Mouse (Mus musculus): ENCODE results near the gene Padi1. TPM values are rescaled to one million over a fixed set of nuclear protein-coding genes. Genes with fewer than 3 reads are reported as not detected.

Padi1 gene
- total RNA-seq, 2 experiments from 2014 or later: not detected

DNA sequence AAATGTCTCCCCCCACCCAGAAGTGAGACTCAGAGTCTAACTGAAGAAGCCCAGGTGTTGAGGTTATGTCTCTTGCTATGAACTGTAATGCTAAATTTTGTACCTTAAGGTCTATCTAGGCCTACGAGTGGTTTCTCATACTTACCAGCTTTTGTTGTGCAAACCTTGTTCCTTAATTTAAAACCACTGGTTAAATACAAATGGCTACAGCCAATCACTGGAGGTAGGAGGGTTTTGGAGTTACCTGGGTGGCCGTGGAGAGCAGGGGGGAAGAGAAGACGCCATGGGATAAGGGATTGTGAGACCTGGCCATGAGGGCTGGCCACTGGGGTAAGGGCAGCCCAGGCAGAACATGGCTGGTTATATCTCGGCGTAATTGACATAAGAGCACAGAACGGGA, 57.3 kb downstream of the Padi1 start:
- no peak for DNase-seq (ENCODE audit: low spot score in 2 of 2)

GRCm38 (mm10) chr4:140787414-140787813, 58.2 kb downstream of the Padi1 start:
- DNase-seq (ENCODE audit: low spot score in 2 of 2): no peak

GRCm38 (mm10) chr4:140785217-140785616, 60.4 kb downstream of the Padi1 start:
- no peak for DNase-seq (ENCODE audit: low spot score in 2 of 2)

- no peak for DNase-seq (ENCODE audit: low spot score in 2 of 2)
These were observed 61.2 kb downstream of the Padi1 start for GRCm38 (mm10) chr4:140784292-140784945.

GRCm38 (mm10) chr4:140782821-140783220, 62.8 kb downstream of the Padi1 start:
- DNase-seq (ENCODE audit: low spot score in 2 of 2): no peak

GRCm38 (mm10) chr4:140780507-140780906, 65.1 kb downstream of the Padi1 start:
- DNase-seq (ENCODE audit: low spot score in 2 of 2): no peak

- no peak for DNase-seq (ENCODE audit: low spot score in 2 of 2)
These were observed 65.7 kb downstream of the Padi1 start for GRCm38 (mm10) chr4:140779803-140780397.

DNA sequence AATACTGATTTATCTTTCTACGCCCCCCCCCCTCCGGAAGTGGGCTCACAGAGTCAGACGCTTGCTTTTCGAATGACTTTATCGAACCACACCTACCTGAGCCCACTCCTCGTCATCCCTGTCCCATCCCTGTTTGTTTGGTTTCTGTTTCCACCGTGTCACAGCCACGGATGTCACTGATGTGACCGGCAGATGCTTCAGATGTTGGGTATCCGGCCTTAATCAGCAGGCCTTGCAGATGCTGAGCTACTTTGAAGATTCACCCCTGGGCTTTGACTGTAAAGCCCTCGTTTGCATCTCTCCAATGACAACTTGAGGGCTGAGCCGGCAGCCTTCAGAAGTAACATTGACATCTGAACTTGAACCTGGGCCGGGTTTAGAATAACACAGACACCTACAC, 69.0 kb downstream of the Padi1 start:
- no peak for DNase-seq (ENCODE audit: low spot score in 2 of 2)

DNA sequence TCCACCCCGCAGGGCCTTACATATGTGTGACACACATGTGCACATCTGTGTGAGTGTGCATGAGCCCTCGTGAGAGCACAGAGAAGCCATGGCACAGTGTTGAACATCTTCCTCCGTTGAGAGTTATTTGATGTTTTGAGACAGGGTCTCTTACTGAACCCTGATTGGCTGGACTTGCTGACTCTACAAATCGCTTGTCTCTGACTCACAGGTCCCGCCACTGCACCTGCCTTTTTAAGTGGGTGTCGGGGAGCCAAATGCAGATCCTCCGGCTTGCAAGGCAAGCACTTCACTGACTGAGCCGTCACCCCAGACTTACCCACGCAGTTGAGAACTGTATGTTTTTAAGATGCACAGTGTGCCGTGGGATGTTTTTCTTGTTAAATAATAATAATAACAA, 69.7 kb downstream of the Padi1 start:
- no peak for DNase-seq (ENCODE audit: low spot score in 2 of 2)

- DNase-seq (ENCODE audit: low spot score in 2 of 2): no peak
These were observed 70.7 kb downstream of the Padi1 start for GRCm38 (mm10) chr4:140774893-140775292.

DNA sequence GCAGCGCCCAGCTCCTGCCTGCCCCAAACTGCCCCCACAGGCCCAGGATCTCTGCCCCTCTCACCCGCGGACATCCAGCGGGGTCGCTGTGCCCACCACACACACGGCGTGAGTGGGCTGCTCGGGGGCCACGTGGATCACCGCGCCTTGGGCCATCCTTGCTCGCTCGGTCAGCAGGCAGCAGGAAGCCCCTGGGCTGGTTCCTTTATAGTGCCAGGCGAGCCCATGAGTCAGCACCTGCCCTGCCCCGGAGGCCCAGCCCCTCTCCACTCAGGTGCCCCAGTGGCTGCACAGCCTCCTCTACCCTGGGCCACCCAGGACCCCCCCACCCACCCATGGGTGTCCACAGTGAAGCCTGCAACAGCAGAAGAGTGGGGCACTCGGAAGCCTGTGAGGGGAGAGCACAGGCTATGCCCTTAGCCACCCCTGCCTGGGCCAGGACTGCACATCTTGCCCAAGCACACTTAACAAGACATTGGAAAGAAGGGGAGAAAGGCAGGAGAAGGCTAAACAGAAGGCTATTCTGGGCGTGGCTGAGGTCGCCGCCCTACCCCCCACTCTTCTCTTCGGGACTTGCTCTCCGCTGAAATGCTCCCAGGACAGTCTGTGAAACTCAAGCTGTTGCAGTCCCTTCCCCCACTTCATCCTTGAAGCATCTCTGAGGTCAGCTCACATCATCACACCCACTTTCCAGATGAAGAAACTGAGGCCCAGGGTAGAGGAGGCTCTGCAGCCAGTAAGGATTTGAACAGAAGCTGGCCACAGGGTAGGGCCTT, 71.4 kb downstream of the Padi1 start, which contains the start of gene Padi4:
Gene Padi4, minus strand, starts transcription at position 212 of the 776 bp plus-strand sequence.
- DNase-seq (ENCODE audit: low spot score in 2 of 2): no peak

- no peak for DNase-seq (ENCODE audit: low spot score in 2 of 2)
These were observed 74.5 kb downstream of the Padi1 start for GRCm38 (mm10) chr4:140771091-140771490.

DNA sequence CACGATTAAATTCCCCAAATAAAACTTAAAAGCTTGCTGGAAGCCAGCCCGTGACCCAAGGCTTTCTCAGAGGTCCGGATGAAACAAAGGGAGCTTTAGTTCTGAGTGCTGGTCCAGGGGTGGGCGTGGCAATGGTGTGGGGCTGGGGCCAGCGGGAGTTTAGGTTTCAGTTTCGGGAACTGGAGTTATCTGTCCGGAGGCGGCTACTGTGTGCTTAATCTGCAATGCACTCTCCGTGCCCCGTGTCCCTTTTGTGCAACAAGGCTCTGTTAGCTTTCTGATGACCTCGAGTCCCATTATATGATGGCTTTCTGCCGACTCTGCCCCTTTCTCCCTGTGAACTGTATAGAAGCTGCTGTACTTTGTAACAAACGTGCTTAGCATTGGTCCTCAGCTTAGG, 75.1 kb downstream of the Padi1 start:
- DNase-seq (ENCODE audit: low spot score in 2 of 2): peak in 1 of 2 experiments; percentile 62

- no peak for DNase-seq (ENCODE audit: low spot score in 2 of 2)
These were observed 76.6 kb downstream of the Padi1 start for GRCm38 (mm10) chr4:140768973-140769372.

GRCm38 (mm10) chr4:140765936-140766335, 79.6 kb downstream of the Padi1 start:
- no peak for DNase-seq (ENCODE audit: low spot score in 2 of 2)

DNA sequence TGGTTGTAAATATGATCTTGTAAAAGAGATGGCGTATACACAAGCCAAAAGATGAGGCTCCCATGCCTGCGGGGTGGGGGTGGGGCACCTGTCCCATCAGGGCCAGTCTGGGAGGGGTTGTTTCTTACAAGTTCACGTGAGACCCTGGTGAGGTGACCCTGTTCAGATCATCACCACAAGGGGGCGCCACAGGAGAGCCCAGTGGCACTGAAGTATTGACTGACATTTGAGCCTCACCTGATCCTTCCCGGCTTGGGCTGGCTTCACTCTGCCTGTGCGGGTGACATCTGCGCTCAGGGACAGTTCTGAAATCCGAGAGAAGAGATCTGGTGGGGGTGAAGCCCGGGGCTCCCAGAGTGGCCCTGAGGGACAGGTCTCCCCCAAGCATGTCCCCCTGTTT, 82.4 kb downstream of the Padi1 start:
- peak; percentile 44 to 51 for DNase-seq (ENCODE audit: low spot score in 2 of 2)

Other genes starting within 250 kb of the Padi1 start
- 10 to 100 TPM; 53.6 to 54.6 TPM for gene Arhgef10l, start 179.8 kb downstream of the Padi1 start, total RNA-seq (2021)
- gene Rcc2, start 145.2 kb downstream of the Padi1 start, total RNA-seq (2021): 10 to 100 TPM; 43.3 to 44.1 TPM
- gene Padi6, start 103.1 kb downstream of the Padi1 start, total RNA-seq (2021): under 1 TPM in 1 of 2 experiments, not detected in 1; 0.10 TPM
- gene Padi4, start 71.5 kb downstream of the Padi1 start, total RNA-seq (2021): under 1 TPM; 0.29 to 0.52 TPM
- gene Padi3, start 35.1 kb downstream of the Padi1 start, total RNA-seq (2021): under 1 TPM; 0.15 to 0.18 TPM
- 10 to 100 TPM; 73.9 to 78.5 TPM for gene Padi2, start 60.6 kb upstream of the Padi1 start, total RNA-seq (2021)
- 100 to 1,000 TPM; 295 to 300 TPM for gene Sdhb, start 115.4 kb upstream of the Padi1 start, total RNA-seq (2021)
- 10 to 100 TPM; 28.4 to 28.6 TPM for gene Atp13a2, start 141.1 kb upstream of the Padi1 start, total RNA-seq (2021)
- 100 to 1,000 TPM; 175 to 183 TPM for gene Mfap2, start 164.6 kb upstream of the Padi1 start, total RNA-seq (2021)
- 10 to 100 TPM; 10.4 to 11.6 TPM for gene Crocc, start 214.8 kb upstream of the Padi1 start, total RNA-seq (2021)
- 10 to 100 TPM; 36.8 to 37.8 TPM for gene Necap2, start 232.6 kb upstream of the Padi1 start, total RNA-seq (2021)
- under 1 TPM in 1 of 2 experiments, not detected in 1; 0.76 TPM for gene Spata21, start 242.6 kb upstream of the Padi1 start, total RNA-seq (2021)